Mouse (Mus musculus) forebrain, embryonic 14.5 days (tissue): ENCODE data around the gene Gm6096. TPM values are rescaled to one million over a fixed set of nuclear protein-coding genes. Genes with fewer than 3 reads are reported as not detected.

Experiments
- ATAC-seq: fragments of 200-750 bp; cut with Nextera tagmentation; 2 replicates; pipeline ENCODE4 v1.8.0; 2017; ENCODE audit warnings: mild to moderate bottlenecking, moderate library complexity
- DNase-seq: peaks from one replicate; pipeline ENCODE4 v3.0.0-alpha.2; 2015; ENCODE audit warnings: low spot score
- H3K27ac ChIP-seq: fragments of 300-500 bp; sonication (generic); 2 replicates; pipeline ENCODE4 v1.5.1; 2014; ENCODE audit warnings: low read depth, mild to moderate bottlenecking, control low read depth, low read length, moderate library complexity
- H3K27me3 ChIP-seq: fragments of 300-500 bp; sonication (generic); replicated peaks from 2 replicates; pipeline ENCODE4 v1.6.1; 2014; ENCODE audit warnings: low read length, control low read depth, mixed read lengths; ENCODE audit not compliant: control insufficient read depth, insufficient read depth
- H3K36me3 ChIP-seq: fragments of 300-500 bp; sonication (generic); 2 replicates; pipeline ENCODE4 v1.6.1; 2014; ENCODE audit warnings: low read length, control low read depth; ENCODE audit not compliant: control insufficient read depth, insufficient read depth
- H3K4me1 ChIP-seq: fragments of 300-500 bp; sonication (generic); 2 replicates; pipeline ENCODE4 v1.6.1; 2014; ENCODE audit warnings: antibody characterized with exemption, low read length, control low read depth; ENCODE audit not compliant: control insufficient read depth, insufficient read depth
- H3K4me2 ChIP-seq: fragments of 300-500 bp; sonication (generic); 2 replicates; pipeline ENCODE4 v1.6.1; 2014; ENCODE audit warnings: mild to moderate bottlenecking, control low read depth, low read length
- H3K4me3 ChIP-seq: fragments of 300-500 bp; sonication (generic); 2 replicates; pipeline ENCODE4 v1.5.1; 2014; ENCODE audit warnings: low read depth, low read length, control low read depth
- H3K9ac ChIP-seq: fragments of 300-500 bp; sonication (generic); 2 replicates; pipeline ENCODE4 v1.6.1; 2014; ENCODE audit warnings: mild to moderate bottlenecking, low read length, control low read depth, moderate library complexity
- H3K9me3 ChIP-seq: fragments of 300-500 bp; sonication (generic); replicated peaks from 2 replicates; pipeline ENCODE4 v1.6.1; 2016; ENCODE audit warnings: low read length, control low read depth, mixed read lengths; ENCODE audit not compliant: control insufficient read depth
- WGBS: fragments of 180-500 bp; shearing (Covaris S2); extraction: QIAGEN DNeasy Blood & Tissue Kit; methylation state at CpG from one replicate; pipeline ENCODE4 v1.1.7; 2014; 5-methylcytosine and 5-hydroxymethylcytosine counted together
- polyA plus RNA-seq: library from polyadenylated mRNA; unstranded; fragments of >200 nt; fragmentation: Nextera tagmentation; extraction: Ambion mirVana; gene quantifications from 2 replicates; pipeline ENCODE4 v1.2.1, GENCODE M21; 2014

Gm6096 gene
- polyA plus RNA-seq, 1 experiment from 2014 or later, result not detected

- Histone ChIP-seq H3K9ac (no peak overlapping the region), H3K36me3 (no peaks in the 10 kb centered on the region), H3K4me2 (no peak overlapping the region), H3K4me3 (no peak overlapping the region), H3K27me3 (no peaks in the 10 kb centered on the region), H3K27ac (no peak overlapping the region), H3K9me3 (no peaks in the 10 kb centered on the region), H3K4me1 (no peaks in the 10 kb centered on the region)
- DNase-seq (no peak), ATAC-seq (no peak)
- 84% methylated on average over 3 of the region's 3 CpGs for WGBS
Observed at GRCm38 (mm10) chr7:34276066-34276465, 25.2 kb downstream of the Gm6096 start.

DNA sequence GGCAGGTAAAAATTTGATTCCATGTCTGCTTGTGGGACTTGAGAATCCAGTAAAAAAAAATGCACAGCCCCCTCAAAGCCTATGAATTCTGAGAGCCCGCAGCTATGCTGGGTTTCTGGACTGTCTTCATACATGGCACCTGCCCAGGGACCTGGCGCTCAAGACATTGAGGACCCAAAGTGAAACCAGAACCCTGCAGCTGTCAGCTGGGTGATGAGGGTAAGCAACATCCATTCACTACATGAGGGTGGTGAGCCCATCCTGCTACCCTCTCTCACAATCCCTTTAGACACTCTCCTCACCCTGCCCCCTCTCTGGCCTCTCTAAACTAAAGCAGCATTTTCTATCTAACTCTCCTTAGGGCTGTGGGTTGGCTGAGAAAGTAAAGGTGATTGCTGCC, 26.8 kb downstream of the Gm6096 start:
- Histone ChIP-seq H3K4me3 (no peak overlapping the region), H3K9me3 (no peaks in the 10 kb centered on the region), H3K27ac (no peak overlapping the region), H3K27me3 (no peaks in the 10 kb centered on the region), H3K4me2 (no peak overlapping the region), H3K4me1 (no peaks in the 10 kb centered on the region), H3K9ac (no peak overlapping the region), H3K36me3 (0 out of 2 replicates have a peak, but pooled peaks cover 3% of the 10 kb centered on the region)
- ATAC-seq, result no peak
- WGBS, result 100% methylated on average over 2 of the region's 2 CpGs
- no peak for DNase-seq

DNA sequence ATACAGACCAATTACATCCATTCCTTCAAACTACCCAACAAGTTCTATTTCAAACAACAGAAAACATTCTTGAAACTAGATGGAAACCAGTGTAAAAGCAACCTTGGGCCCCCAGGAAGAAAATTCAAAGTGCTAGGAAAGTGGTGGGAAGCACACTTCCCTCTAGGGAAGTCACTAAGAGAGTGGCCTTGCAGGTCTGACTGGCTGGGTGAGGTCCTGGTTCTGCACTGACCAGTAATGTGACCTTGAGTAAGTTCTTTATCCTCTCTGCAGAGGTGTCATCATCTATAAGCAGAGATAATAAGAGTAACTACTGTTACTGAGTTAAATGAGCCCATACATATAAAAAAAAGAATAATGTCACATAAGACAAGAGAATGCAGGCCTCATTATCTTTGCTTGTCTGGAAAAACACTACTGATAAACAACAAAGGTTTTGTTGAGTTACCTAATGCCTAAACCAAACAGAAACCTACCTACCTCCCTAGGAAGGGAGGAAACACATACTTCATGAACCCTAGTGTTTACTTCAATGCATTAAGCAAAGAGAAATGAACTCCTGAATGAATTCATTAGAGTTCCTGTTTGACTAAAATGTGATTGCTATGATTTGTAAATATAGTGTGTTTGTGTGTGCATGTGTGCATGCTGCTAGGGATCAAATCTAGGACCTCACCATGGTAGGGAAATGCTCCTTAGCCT, 39.8 kb downstream of the Gm6096 start:
- Histone ChIP-seq H3K4me2 (no peak overlapping the region), H3K9ac (no peak overlapping the region), H3K4me1 (no peaks in the 10 kb centered on the region), H3K27me3 (no peaks in the 10 kb centered on the region), H3K9me3 (no peaks in the 10 kb centered on the region), H3K4me3 (no peak overlapping the region), H3K36me3 (peaks cover under 1% of the 10 kb centered on the region; the same call in 1 of the 2 replicates), H3K27ac (no peak overlapping the region; the same call in 1 of the 2 replicates)
- ATAC-seq (no peak), DNase-seq (no peak)

- 87% methylated on average over 1 of the region's 1 CpGs for WGBS
- Histone ChIP-seq H3K4me1 (no peaks in the 10 kb centered on the region), H3K4me2 (no peak overlapping the region), H3K9ac (no peak overlapping the region), H3K4me3 (no peak overlapping the region), H3K36me3 (no peaks in the 10 kb centered on the region), H3K27me3 (no peaks in the 10 kb centered on the region), H3K9me3 (no peaks in the 10 kb centered on the region), H3K27ac (no peak overlapping the region; the same call in 1 of the 2 replicates)
- DNase-seq (no peak), ATAC-seq (no peak)
Observed at GRCm38 (mm10) chr7:34291265-34291664, 40.4 kb downstream of the Gm6096 start.

GRCm38 (mm10) chr7:34292633-34293032, 41.8 kb downstream of the Gm6096 start:
- no peaks in the 10 kb centered on the region for H3K27me3 ChIP-seq
- no peaks in the 10 kb centered on the region for H3K9me3 ChIP-seq
- no peaks in the 10 kb centered on the region for H3K36me3 ChIP-seq
- ATAC-seq, result no peak
- no peak overlapping the region for H3K4me2 ChIP-seq
- no peak overlapping the region for H3K27ac ChIP-seq
- no peaks in the 10 kb centered on the region for H3K4me1 ChIP-seq
- no peak overlapping the region for H3K4me3 ChIP-seq
- 92% methylated on average over 2 of the region's 2 CpGs for WGBS
- H3K9ac ChIP-seq, result no peak overlapping the region
- no peak for DNase-seq

- Histone ChIP-seq H3K4me2 (no peak overlapping the region), H3K9ac (no peak overlapping the region), H3K4me1 (no peaks in the 10 kb centered on the region), H3K4me3 (no peak overlapping the region), H3K36me3 (no peaks in the 10 kb centered on the region), H3K27ac (no peak overlapping the region), H3K27me3 (no peaks in the 10 kb centered on the region), H3K9me3 (no peaks in the 10 kb centered on the region)
- no peak for ATAC-seq
- DNase-seq, result no peak
- 91% methylated on average over 3 of the region's 3 CpGs for WGBS
Observed at GRCm38 (mm10) chr7:34296124-34296523, 45.3 kb downstream of the Gm6096 start.

DNA sequence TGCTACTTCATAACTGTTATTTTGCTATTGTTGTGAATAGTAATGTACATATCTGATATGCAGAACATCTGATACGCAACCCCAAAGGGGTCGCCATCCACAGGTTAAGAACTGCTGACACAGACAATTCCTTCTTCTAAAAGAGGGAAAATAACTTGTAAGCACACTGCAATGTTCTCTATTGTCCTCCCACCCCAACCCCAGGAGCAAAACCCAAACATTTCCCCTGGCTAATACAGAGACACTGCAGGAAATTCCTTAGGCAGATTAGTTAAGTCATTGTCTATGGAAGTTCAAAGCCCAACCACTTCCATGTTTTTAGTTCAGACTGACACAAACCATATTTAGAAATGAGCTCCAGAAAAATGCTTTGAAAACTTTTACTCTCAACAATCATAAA, 48.0 kb downstream of the Gm6096 start:
- ATAC-seq (no peak), DNase-seq (no peak)
- Histone ChIP-seq H3K9ac (no peak overlapping the region), H3K27ac (no peak overlapping the region), H3K36me3 (no peaks in the 10 kb centered on the region), H3K4me1 (no peaks in the 10 kb centered on the region), H3K9me3 (no peaks in the 10 kb centered on the region), H3K4me3 (no peak overlapping the region), H3K4me2 (no peak overlapping the region), H3K27me3 (no peaks in the 10 kb centered on the region)
- WGBS, result 78% methylated on average over 2 of the region's 2 CpGs

Other genes starting within 250 kb of the Gm6096 start
- gene Scgb2b27, start 237.1 kb upstream of the Gm6096 start, polyA plus RNA-seq, result not detected in 2 replicates
- gene Scgb1b27, start 229.6 kb upstream of the Gm6096 start, polyA plus RNA-seq, result not detected in 2 replicates
- gene Scgb1b30, start 155.6 kb upstream of the Gm6096 start, polyA plus RNA-seq, result not detected in 2 replicates
- gene Wtip, start 117.8 kb upstream of the Gm6096 start, polyA plus RNA-seq, result 3.3 and 4.2 TPM in 2 replicates
- 199 and 213 TPM in 2 replicates for gene Uba2, start 81.4 kb upstream of the Gm6096 start, polyA plus RNA-seq
- 79.4 and 84.3 TPM in 2 replicates for gene Pdcd2l, start 54.4 kb upstream of the Gm6096 start, polyA plus RNA-seq
- 190 and 199 TPM in 2 replicates for gene Gpi1, start 20.7 kb upstream of the Gm6096 start, polyA plus RNA-seq
- 25.3 and 31.2 TPM in 2 replicates for gene 4931406P16Rik, start 62.5 kb downstream of the Gm6096 start, polyA plus RNA-seq
- 50.0 and 54.7 TPM in 2 replicates for gene Lsm14a, start 142.3 kb downstream of the Gm6096 start, polyA plus RNA-seq